Mouse (Mus musculus) gastrocnemius, postnatal 25 days (tissue): Measurements from ENCODE around the gene Cdcp1. TPM values are rescaled to one million over a fixed set of nuclear protein-coding genes. Genes with fewer than 3 reads are reported as not detected.

Source experiments
- DNase-seq: peaks from one replicate; pipeline ENCODE4 v3.0.0; 2022
- long read RNA-seq, 2 experiments: library from polyadenylated mRNA; stranded (forward); transcript quantifications; one replicate each; pipeline ENCODE4 v2.0.0; 2021
- total RNA-seq, 2 experiments: library from RNA; stranded (reverse); gene quantifications; 1 replicate in 1 of 2; 2 replicates in 1 of 2; pipeline ENCODE4 v1.2.3; 2021

Cdcp1 gene
- total RNA-seq, result not detected
- long read RNA-seq, experiment 1, result 0 reads
- long read RNA-seq, experiment 2, result 0 reads

DNA sequence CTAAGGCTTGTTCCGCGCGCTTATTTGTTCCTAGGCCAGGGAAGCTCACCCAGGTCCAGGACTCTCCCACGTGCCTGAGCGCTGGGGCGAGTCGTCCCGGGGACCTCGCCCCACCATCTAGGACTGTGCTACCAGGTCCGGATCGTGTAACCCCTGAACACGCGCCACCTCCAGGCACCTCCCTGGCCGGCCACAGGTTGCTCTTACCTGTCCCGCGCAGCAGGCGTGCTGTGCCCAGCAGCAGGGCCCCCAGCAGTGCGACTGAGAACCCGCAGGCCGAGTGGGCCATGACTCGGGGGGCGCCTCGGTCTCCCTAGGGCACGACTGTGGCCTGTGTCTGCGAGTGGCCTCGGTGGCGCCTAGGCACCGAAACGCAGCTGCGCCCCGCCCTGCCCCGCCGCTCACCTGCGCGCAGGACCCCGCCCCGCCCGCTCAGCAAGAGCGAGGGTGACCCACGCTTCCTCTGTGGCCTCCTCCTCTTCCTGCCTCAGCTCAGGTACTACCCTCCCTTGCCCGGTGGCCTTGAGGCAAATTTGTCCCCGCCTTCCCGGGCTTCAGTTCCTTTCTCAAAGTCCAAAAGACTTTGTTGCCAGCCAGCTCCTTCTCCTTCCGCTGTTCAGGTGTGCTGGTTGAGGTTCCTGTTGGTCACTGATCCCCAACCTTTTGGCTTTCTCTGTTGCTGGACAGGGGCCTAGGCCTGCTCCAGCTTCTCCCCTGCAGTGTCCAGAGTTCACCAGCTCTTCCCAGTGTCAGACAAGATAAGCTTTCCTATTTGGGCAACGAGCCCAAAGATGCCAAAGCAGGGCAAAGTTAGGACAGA lies at the start of gene Cdcp1:
Cdcp1 (minus strand) TSS at position 418 of the 820 bp plus-strand sequence.
- DNase-seq, result no peak

- DNase-seq, result peak; percentile 79
Measured at GRCm38 (mm10) chr9:123260611-123261021, 44.8 kb upstream of the Cdcp1 start, which contains the start of gene Tmem158. Gene Tmem158, minus strand, starts transcription at chr9:123260764.

- peak; percentile 66 for DNase-seq
Measured at GRCm38 (mm10) chr9:123259896-123260610, 44.2 kb upstream of the Cdcp1 start.

DNA sequence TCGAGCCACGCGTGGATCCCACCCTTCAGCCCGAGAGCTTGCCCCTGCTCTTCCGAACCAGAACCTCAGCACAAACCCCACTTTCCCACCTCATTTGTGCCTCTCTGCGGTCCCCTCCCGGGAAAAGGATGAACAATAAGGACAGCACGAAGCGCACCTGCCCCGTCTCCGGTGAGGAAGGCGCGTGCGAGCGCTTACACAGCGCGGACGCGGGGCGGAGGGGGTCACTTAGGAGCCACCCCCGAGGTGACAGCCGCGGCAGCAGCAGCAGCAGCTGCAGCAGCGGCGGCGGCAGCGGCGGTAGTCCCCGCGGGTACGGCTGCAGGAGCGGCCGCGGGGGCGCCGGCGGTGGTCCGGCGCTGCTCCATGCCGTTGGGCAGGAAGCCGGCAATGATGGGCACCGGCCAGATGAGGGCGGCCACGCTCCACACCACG lies 43.6 kb upstream of the Cdcp1 start:
- DNase-seq, result no peak

DNA sequence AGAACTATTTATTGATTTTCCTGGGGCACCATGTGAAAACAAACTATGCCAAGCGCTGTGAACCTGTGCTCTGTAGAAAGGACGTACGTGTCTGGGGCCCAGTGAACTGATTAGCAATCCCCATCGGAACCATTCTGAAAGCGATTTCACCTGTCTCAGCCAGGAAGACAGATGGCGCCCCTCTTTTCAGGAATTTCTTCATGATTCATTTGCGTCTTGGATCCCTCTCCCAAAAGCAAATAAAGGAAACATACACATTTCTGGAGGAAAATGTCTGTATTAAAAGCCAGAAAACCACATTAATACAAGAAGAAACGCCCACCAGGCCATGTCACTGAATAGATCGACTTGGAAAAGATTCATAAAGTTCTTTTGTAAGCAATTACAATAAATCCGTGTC lies 43.0 kb upstream of the Cdcp1 start:
- no peak for DNase-seq

GRCm38 (mm10) chr9:123255736-123256135 lies 39.9 kb upstream of the Cdcp1 start:
- no peak for DNase-seq

- DNase-seq, result no peak
Measured at GRCm38 (mm10) chr9:123247992-123248391, 32.2 kb upstream of the Cdcp1 start.

- DNase-seq, result no peak
Measured at GRCm38 (mm10) chr9:123245146-123245545, 29.3 kb upstream of the Cdcp1 start.

GRCm38 (mm10) chr9:123243988-123244387 lies 28.1 kb upstream of the Cdcp1 start:
- DNase-seq, result no peak

DNA sequence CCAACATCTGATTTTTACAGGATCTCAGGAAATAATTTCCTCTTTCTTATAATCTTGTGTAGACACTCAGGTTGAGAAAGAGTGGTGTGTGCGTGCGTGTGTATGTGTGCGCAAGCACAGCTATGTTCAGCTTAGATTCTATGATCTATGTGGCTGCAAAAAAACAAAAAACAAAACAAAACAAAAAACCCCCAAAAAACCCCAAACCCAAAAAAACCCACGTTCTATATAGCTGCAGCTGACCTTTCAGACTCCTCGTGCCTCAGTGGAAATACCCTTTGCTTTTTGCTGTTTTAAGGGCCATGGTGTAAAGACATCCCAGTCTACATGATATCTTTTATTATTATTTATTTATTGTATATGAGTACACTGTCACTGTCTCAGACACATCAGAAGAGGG lies 25.4 kb upstream of the Cdcp1 start:
- DNase-seq, result no peak

DNA sequence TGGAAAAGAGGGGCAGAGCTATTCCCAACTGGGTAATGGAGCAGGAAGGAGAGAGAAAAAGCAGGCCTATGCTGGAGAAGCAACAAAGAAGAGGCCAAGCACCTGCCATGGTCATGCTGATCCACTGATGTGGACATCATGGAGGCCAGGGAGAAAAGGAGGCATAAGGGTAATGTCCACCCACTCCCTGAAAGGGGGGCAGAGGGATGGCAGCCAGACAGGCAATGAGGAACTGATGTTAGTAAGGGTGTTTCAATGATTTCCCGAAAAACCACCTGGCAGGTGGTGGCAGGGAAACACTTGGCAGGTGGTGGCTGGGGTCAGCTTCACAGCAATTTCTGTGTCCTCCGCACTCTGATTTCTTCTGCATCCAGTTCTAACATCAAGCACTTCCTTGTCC lies 24.9 kb upstream of the Cdcp1 start:
- no peak for DNase-seq

DNA sequence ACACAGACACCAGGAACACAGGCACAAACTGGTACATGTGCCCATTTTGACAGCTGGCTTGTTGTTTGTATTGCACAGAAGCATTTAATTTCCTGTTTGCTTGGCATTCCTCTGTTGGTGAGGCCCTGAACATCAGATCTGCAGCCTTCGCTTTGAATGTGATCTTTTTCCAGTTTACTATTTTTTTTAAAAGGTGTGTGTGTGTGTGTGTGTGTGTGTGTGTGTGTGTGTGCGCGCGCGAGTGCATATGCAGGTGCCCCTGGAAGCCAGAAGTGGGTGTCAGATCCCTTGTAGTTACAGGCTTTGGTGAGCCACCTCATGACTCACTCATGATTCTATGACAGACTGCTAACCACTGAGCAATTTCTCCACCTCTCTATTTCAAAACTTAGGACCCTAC lies 24.4 kb upstream of the Cdcp1 start:
- DNase-seq, result no peak

GRCm38 (mm10) chr9:123239651-123240050 lies 23.8 kb upstream of the Cdcp1 start:
- no peak for DNase-seq

DNA sequence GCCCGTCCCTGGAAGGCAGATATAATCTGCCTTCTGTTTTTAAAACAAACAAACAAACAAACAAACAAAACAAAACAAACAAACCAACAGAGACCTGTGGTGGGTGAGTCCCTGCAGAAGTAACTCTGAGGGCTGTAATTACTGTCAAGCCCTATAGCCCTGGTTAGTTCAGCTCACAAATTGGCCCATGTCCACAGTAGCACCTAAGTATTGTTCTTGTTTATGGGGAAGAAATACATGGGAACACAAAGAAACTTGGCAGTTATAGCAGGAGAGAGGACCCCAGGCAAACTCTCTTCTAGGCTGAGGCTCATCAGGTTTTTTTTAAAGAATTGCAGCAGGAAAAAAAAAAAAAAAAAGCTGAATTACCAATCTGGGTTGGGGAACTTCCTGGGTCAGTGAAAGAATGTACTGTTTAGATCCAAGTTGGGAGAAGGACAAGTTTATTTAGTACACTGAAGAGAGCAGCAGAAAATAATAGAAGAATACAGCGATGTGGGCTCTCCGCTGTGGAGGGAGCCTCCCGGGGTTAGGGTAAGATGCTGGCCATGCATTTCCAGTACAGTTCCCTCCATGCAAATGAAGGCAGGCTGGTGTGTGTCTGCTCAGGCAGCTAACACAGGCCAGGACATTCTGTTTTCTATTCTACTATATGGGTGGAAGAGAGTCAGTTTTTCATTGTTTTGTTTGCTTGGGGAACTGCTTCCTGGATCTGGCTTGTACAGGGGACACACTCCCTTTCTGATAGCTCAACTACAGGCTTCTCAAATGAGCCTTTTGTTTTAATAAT lies 22.6 kb upstream of the Cdcp1 start:
- DNase-seq, result no peak

DNA sequence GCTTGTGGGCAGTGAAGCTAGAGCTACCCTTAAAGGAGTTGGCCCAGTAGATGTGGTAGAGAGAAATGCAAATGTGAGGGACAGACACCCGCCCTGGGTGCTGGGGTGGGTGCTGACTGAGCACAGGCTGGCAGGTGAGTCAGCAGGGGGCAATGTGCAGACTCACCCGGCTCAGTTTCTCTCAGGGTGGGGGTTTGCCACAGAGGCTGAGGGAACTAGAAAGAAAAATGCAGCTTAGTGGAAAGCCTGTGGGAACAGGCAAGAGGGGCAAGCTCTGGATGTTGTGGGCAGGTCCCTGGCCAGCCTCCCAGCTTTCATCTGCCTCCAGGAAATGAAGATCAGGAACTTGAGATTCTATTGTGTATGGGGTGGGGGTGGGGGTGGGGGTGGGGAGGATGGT lies 21.9 kb upstream of the Cdcp1 start:
- peak; percentile 21 for DNase-seq

- no peak for DNase-seq
Measured at GRCm38 (mm10) chr9:123235621-123236020, 19.8 kb upstream of the Cdcp1 start.

DNA sequence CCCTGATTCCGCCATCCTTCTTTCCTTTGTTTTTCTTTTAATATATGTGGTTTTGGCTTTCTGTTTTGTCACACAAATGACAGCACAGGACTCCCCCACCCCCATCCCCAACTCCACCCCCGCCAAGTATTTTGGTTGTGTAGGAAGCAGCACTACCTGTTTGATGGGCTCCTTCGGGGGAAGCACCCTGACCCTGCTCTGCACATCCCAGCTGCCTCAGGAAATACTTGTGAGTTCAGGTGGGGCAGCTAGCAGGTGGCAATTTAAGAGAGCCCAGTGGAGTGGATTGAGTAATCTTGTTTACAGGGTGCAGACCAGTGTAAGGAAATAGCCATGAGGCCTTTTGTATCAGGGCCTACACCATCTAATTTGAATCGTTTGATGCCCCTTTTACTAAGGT lies 14.0 kb upstream of the Cdcp1 start:
- DNase-seq, result no peak

DNA sequence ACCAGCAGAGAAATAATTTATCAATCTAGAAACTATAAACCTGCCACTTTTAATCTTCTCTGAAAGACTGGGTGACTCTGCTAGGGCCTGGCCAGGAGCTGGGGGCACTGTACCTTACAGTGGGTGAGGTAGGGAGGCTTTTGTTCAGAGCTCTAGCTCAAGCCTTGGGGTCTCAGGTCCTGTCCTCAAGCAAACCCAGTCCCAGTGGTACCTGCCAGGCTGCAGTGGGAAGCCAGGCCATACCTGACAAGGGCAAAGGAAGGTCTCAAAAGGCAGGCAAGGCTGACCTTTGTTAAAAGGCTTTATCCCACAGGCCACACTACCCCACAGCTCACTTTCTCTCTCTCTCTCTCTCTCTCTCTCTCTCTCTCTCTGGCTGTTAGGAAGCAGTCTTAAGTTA lies 12.8 kb upstream of the Cdcp1 start:
- DNase-seq, result no peak

DNA sequence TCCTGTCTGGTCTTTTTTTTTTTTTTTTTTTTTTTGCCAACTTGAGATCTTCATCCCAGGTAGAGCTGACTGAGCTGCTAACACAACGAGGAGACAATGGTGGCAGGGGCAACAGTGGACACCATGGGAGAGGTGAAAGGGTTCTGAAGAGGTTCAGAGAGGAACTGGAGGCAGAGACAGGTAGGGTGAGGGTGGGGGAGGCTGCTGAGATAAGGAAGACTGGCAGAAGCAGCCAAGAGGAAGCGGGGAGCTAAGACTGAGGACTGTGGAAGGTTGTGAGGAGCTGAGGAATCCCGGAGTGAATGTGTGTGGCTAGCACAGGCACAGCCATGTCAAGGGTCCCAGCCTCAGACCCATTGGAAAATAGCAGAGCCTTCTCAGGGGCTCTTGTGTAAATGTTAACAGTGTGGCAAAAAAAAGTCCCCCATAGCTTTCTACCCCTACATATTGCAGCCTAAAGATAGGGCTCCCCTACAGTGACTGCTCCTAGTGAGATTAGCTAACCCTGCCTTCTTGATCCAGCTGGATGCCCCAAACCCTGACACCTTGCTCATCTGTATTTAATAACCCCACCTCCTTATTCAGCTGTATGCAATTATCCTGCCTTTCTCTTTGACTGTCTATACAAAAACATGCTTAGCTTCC lies 11.4 kb upstream of the Cdcp1 start:
- no peak for DNase-seq

DNA sequence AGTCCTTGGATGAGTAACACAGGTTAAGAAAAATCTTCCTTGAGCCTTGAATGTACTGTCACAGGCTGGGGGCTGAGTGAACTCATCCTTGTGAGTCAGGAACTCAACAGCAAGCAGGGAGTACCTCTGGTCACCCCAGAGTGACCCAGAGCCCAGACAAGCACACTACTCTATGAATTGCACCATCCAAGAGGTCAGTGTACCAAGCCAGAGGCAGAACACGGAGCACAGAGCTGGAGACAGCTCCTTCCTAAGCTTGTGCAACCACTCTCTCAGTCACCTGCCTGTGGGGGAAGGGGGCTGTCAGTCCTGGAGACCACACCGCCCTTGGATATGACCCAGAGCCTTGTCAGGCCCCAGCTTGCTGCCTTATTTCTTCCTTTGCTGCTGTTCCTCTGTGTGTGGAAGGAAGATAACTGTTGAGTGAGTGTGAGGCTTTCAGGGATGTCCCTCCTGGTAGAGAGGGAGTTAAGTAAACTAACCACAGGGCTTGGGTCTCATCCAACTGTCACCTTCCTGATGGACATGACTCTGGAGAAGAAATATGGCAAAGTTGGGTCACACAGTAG lies 9.1 kb upstream of the Cdcp1 start:
- DNase-seq, result no peak

DNA sequence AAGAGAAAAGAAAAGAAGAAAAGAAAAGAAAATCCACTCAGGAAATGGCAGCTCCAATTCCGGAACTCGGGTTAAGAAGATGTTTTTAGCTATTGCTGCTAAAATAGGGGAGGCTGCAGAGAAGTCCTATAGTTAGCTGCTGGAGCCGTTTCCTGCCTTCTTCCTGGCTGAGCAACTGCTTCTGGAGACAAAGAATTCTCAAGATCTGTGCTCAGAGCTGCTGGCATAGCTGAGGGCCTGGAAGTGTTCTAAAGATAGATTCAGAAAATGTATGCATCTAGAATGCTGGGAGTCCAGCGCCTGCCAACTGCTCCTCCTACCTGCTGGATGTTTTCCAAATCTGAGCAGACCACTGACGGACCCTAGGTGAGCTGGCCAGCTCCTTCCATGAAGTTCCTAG lies 4.0 kb upstream of the Cdcp1 start:
- no peak for DNase-seq

- DNase-seq, result no peak
Measured at GRCm38 (mm10) chr9:123213371-123213770, 2.5 kb downstream of the Cdcp1 start.
